Mouse (Mus musculus) intestine, postnatal 0 days (tissue): ENCODE data around the gene Inf2. TPM values are rescaled to one million over a fixed set of nuclear protein-coding genes. Genes with fewer than 3 reads are reported as not detected.

Experiments
- ATAC-seq: fragments of 200-750 bp; cut with Nextera tagmentation; 2 replicates; pipeline ENCODE4 v1.8.0; 2017; ENCODE audit warnings: mild to moderate bottlenecking, moderate TSS enrichment, moderate library complexity
- H3K27ac ChIP-seq: fragments of 300-500 bp; sonication (generic); 2 replicates; pipeline ENCODE4 v1.5.1; 2014; ENCODE audit warnings: mild to moderate bottlenecking, low read depth, low read length, moderate library complexity
- H3K27me3 ChIP-seq: fragments of 300-500 bp; sonication (generic); replicated peaks from 2 replicates; pipeline ENCODE4 v1.6.1; 2014; ENCODE audit warnings: low read length, mixed read lengths; ENCODE audit not compliant: control insufficient read depth, insufficient read depth
- H3K36me3 ChIP-seq: fragments of 300-500 bp; sonication (generic); 2 replicates; pipeline ENCODE4 v1.6.1; 2014; ENCODE audit warnings: mild to moderate bottlenecking, moderate library complexity; ENCODE audit not compliant: control insufficient read depth, insufficient read depth
- H3K4me1 ChIP-seq: fragments of 300-500 bp; sonication (generic); replicated peaks from 2 replicates; pipeline ENCODE4 v1.6.1; 2014; ENCODE audit warnings: antibody characterized with exemption, low read length, mixed read lengths; ENCODE audit not compliant: control insufficient read depth, insufficient read depth
- H3K4me2 ChIP-seq: fragments of 300-500 bp; sonication (generic); replicated peaks from 2 replicates; pipeline ENCODE4 v1.6.1; 2014; ENCODE audit warnings: low read depth, mild to moderate bottlenecking, moderate library complexity
- H3K4me3 ChIP-seq: fragments of 300-500 bp; sonication (generic); 2 replicates; pipeline ENCODE4 v1.5.1; 2014; ENCODE audit warnings: low read depth, low read length
- H3K9ac ChIP-seq: fragments of 300-500 bp; sonication (generic); 2 replicates; pipeline ENCODE4 v1.6.1; 2014; ENCODE audit warnings: mild to moderate bottlenecking, low read depth, low read length
- H3K9me3 ChIP-seq: fragments of 300-500 bp; sonication (generic); 2 replicates; pipeline ENCODE4 v1.6.1; 2016; ENCODE audit warnings: mixed run types; ENCODE audit not compliant: control insufficient read depth
- CTCF ChIP-seq: sonication (generic); IDR thresholded peaks from 2 replicates; pipeline ENCODE4 v1.5.1; 2016; ENCODE audit warnings: low read depth, mild to moderate bottlenecking, control low read depth, antibody characterized with exemption, moderate library complexity
- WGBS: fragments of 180-500 bp; shearing (Covaris S2); extraction: QIAGEN DNeasy Blood & Tissue Kit; methylation state at CpG from one replicate; pipeline ENCODE4 v1.1.7; 2014; 5-methylcytosine and 5-hydroxymethylcytosine counted together
- polyA plus RNA-seq: library from polyadenylated mRNA; unstranded; fragments of >200 nt; fragmentation: Nextera tagmentation; extraction: Ambion mirVana; gene quantifications from 2 replicates; pipeline ENCODE4 v1.2.1, GENCODE M21; 2015

Inf2 gene
- polyA plus RNA-seq, 1 experiment from 2014 or later: 0.70 TPM

GRCm38 (mm10) chr12:112554900-112555299 is 33.7 kb upstream of the Inf2 start:
- Histone ChIP-seq H3K27me3 (no peaks in the 10 kb centered on the region), H3K36me3 (no peaks in the 10 kb centered on the region), H3K4me1 (no peaks in the 10 kb centered on the region), H3K4me3 (no peak overlapping the region), H3K9me3 (no peaks in the 10 kb centered on the region), H3K4me2 (no peak overlapping the region), H3K27ac (no peak overlapping the region), H3K9ac (no peak overlapping the region)
- ATAC-seq: no peak; the same call in 1 of the 2 replicates
- 23% methylated on average over 12 of the region's 12 CpGs for WGBS
- TF ChIP-seq CTCF: no peak

- no peaks in the 10 kb centered on the region for H3K36me3 ChIP-seq
- no peak for TF ChIP-seq CTCF
- no peaks in the 10 kb centered on the region for H3K4me1 ChIP-seq
- H3K9me3 ChIP-seq: no peaks in the 10 kb centered on the region
- H3K27ac ChIP-seq: no peak overlapping the region
- no peak overlapping the region for H3K4me3 ChIP-seq
- no peak for ATAC-seq
- no peak overlapping the region for H3K9ac ChIP-seq
- no peak overlapping the region for H3K4me2 ChIP-seq
- WGBS: 71% methylated on average over 9 of the region's 9 CpGs
- H3K27me3 ChIP-seq: no peaks in the 10 kb centered on the region
Observed at GRCm38 (mm10) chr12:112556531-112557060, 32.0 kb upstream of the Inf2 start.

- H3K4me2 ChIP-seq: no peak overlapping the region
- no peak overlapping the region for H3K4me3 ChIP-seq
- H3K9ac ChIP-seq: no peak overlapping the region
- TF ChIP-seq CTCF: no peak
- no peaks in the 10 kb centered on the region for H3K4me1 ChIP-seq
- H3K27me3 ChIP-seq: no peaks in the 10 kb centered on the region
- ATAC-seq: no peak
- H3K27ac ChIP-seq: no peak overlapping the region
- no peaks in the 10 kb centered on the region for H3K9me3 ChIP-seq
- no peaks in the 10 kb centered on the region for H3K36me3 ChIP-seq
- WGBS: 83% methylated on average over 5 of the region's 5 CpGs
Observed at GRCm38 (mm10) chr12:112557219-112557618, 31.4 kb upstream of the Inf2 start.

- H3K27me3 ChIP-seq: no peaks in the 10 kb centered on the region
- no peak for TF ChIP-seq CTCF
- H3K4me1 ChIP-seq: no peaks in the 10 kb centered on the region
- H3K4me2 ChIP-seq: no peak overlapping the region
- H3K36me3 ChIP-seq: no peaks in the 10 kb centered on the region
- no peak overlapping the region for H3K4me3 ChIP-seq
- H3K9ac ChIP-seq: no peak overlapping the region
- H3K27ac ChIP-seq: no peak overlapping the region
- no peaks in the 10 kb centered on the region for H3K9me3 ChIP-seq
- no peak for ATAC-seq
- 64% methylated on average over 3 of the region's 3 CpGs for WGBS
Observed at GRCm38 (mm10) chr12:112559231-112559630, 29.4 kb upstream of the Inf2 start.

- no peak overlapping the region for H3K27ac ChIP-seq
- no peaks in the 10 kb centered on the region for H3K9me3 ChIP-seq
- no peak for ATAC-seq
- H3K27me3 ChIP-seq: no peaks in the 10 kb centered on the region
- H3K9ac ChIP-seq: no peak overlapping the region
- H3K4me3 ChIP-seq: no peak overlapping the region
- no peaks in the 10 kb centered on the region for H3K4me1 ChIP-seq
- H3K36me3 ChIP-seq: no peaks in the 10 kb centered on the region
- no peak overlapping the region for H3K4me2 ChIP-seq
- TF ChIP-seq CTCF: no peak
- WGBS: 60% methylated on average over 6 of the region's 6 CpGs
Observed at GRCm38 (mm10) chr12:112559671-112560070, 28.9 kb upstream of the Inf2 start.

- Histone ChIP-seq H3K27me3 (no peaks in the 10 kb centered on the region), H3K9ac (no peak overlapping the region), H3K4me3 (no peak overlapping the region), H3K4me2 (no peak overlapping the region), H3K27ac (no peak overlapping the region), H3K36me3 (no peaks in the 10 kb centered on the region), H3K4me1 (no peaks in the 10 kb centered on the region), H3K9me3 (no peaks in the 10 kb centered on the region)
- TF ChIP-seq CTCF: peak; percentile 72
- ATAC-seq: no peak
- 67% methylated on average over 5 of the region's 5 CpGs for WGBS
Observed at GRCm38 (mm10) chr12:112560176-112560797, 28.3 kb upstream of the Inf2 start.

- Histone ChIP-seq H3K27ac (no peak overlapping the region), H3K9me3 (no peaks in the 10 kb centered on the region), H3K27me3 (no peaks in the 10 kb centered on the region), H3K4me1 (no peaks in the 10 kb centered on the region), H3K9ac (no peak overlapping the region), H3K36me3 (no peaks in the 10 kb centered on the region), H3K4me3 (no peak overlapping the region), H3K4me2 (no peak overlapping the region)
- 75% methylated on average over 3 of the region's 3 CpGs for WGBS
- TF ChIP-seq CTCF: no peak
- ATAC-seq: no peak
Observed at GRCm38 (mm10) chr12:112561163-112561562, 27.4 kb upstream of the Inf2 start.
